9 mouse cellular contexts compared by ENCODE assay signal in genomic region chr2:148121885-148122876, GRCm38 (mm10).
DNase-seq lines count a peak whose midpoint lies in the region; ATAC-seq and TF ChIP-seq lines count a peak whose summit lies in the region.
"Had no signal": no experiment of that assay in that cellular context is flagged by ENCODE, and none has a peak within 500 bp of the region (broad histone marks: within the 10 kb centered on the region; RNA-seq: fewer than 3 reads in every experiment).

No protein-coding gene starts in this region.

- 28% methylated on average over 13 of the region's 13 CpGs for WGBS in intestine, postnatal 0 days
- 37% methylated on average over 13 of the region's 13 CpGs for WGBS in midbrain, embryonic 16.5 days

- no peak overlapping the region for H3K4me3 ChIP-seq in intestine, postnatal 0 days (ENCODE audit: low read depth, low read length)
- no peak overlapping the region for H3K4me3 ChIP-seq in midbrain, embryonic 16.5 days (ENCODE audit: low read depth, low read length)

- TF ChIP-seq CTCF in intestine, postnatal 0 days (IDR thresholded peaks at IDR 0.05; ENCODE audit: low read depth): peak; percentile 80

- no peaks in the 10 kb centered on the region for H3K36me3 ChIP-seq in intestine, postnatal 0 days (ENCODE audit: control insufficient read depth, insufficient read depth)
- no peaks in the 10 kb centered on the region for H3K36me3 ChIP-seq in midbrain, embryonic 16.5 days (ENCODE audit: control insufficient read depth, insufficient read depth, low read length)
- H3K36me3 ChIP-seq: G1E had no signal

- peak; percentile 35 for DNase-seq in gastrocnemius, adult 18-20 months (ENCODE audit: low spot score)
- no peak for DNase-seq in gastrocnemius, postnatal 25 days
- peak; percentile 24 for DNase-seq in brain, embryonic 18.5 days (ENCODE audit: low read depth, low spot score)
- peak; percentile 10 to 45 for DNase-seq in frontal cortex, postnatal 25 days (ENCODE audit: low spot score in 2 of 2)
- DNase-seq in left cerebral cortex, postnatal 25 days (ENCODE audit: low spot score in 2 of 2): peak; percentile 61 to 75
- DNase-seq in spleen, postnatal 4 days (ENCODE audit: low spot score in 2 of 2): no peak

- ATAC-seq in intestine, postnatal 0 days: 0 out of 2 replicates have a peak, but pooled peaks have one; percentile 51
- ATAC-seq in midbrain, embryonic 16.5 days: peak; percentile 75

- no peaks in the 10 kb centered on the region for H3K9me3 ChIP-seq in intestine, postnatal 0 days (ENCODE audit: control insufficient read depth)
- H3K9me3 ChIP-seq in midbrain, embryonic 16.5 days (replicated peaks; ENCODE audit: control insufficient read depth, low read length, poor library complexity, severe bottlenecking): no peaks in the 10 kb centered on the region

- H3K4me1 ChIP-seq in intestine, postnatal 0 days (replicated peaks; ENCODE audit: control insufficient read depth, insufficient read depth, low read length): no peaks in the 10 kb centered on the region
- H3K4me1 ChIP-seq in midbrain, embryonic 16.5 days (ENCODE audit: control insufficient read depth, insufficient read depth, low read length): no peaks in the 10 kb centered on the region

- intact Hi-C loops in left cerebral cortex, postnatal 25 days (cut with DNase I): loop anchor here (2.0 to 5.0 kb wide), 4 partner anchors 285 to 533 kb away; partner anchors contain the start of gene Thbd

- H3K9ac ChIP-seq in intestine, postnatal 0 days (ENCODE audit: low read depth, low read length): no peak overlapping the region
- H3K9ac ChIP-seq in midbrain, embryonic 16.5 days (ENCODE audit: low read depth, low read length): no peak overlapping the region

- no peak overlapping the region for H3K27ac ChIP-seq in intestine, postnatal 0 days (ENCODE audit: low read depth, low read length)
- H3K27ac ChIP-seq in midbrain, embryonic 16.5 days (ENCODE audit: low read length): no peak overlapping the region

- no peaks in the 10 kb centered on the region for H3K27me3 ChIP-seq in intestine, postnatal 0 days (replicated peaks; ENCODE audit: control insufficient read depth, insufficient read depth, low read length)
- H3K27me3 ChIP-seq in midbrain, embryonic 16.5 days (ENCODE audit: control insufficient read depth, insufficient read depth, low read depth, low read length): no peaks in the 10 kb centered on the region

- H3K4me2 ChIP-seq in intestine, postnatal 0 days (replicated peaks; ENCODE audit: low read depth): no peak overlapping the region
- no peak overlapping the region for H3K4me2 ChIP-seq in midbrain, embryonic 16.5 days (ENCODE audit: low read length)

Comparison
In these comparisons a context has a peak if more than half of its experiments do, and no peak if none do; other contexts are left out.
1. DNase-seq: peak in gastrocnemius, adult 18-20 months (single experiment), brain, embryonic 18.5 days (single experiment), frontal cortex, postnatal 25 days (2 of 2) and left cerebral cortex, postnatal 25 days (2 of 2); none in gastrocnemius, postnatal 25 days (single experiment) and spleen, postnatal 4 days (0 of 2).